Mouse (Mus musculus) heart, adult 2 months (tissue): ENCODE measurements around the gene Tmem130.

Experiments used
- CTCF ChIP-seq: fragments of 200-600 bp; IDR thresholded peaks from 2 replicates; pipeline ENCODE4 v1.8.1; 2022; ENCODE audit warnings: antibody characterized with exemption, mild to moderate bottlenecking, moderate library complexity
- POLR2A ChIP-seq: fragments of 200-500 bp; IDR thresholded peaks from 2 replicates; pipeline ENCODE4 v1.6.1; 2011; ENCODE audit warnings: mild to moderate bottlenecking, low read depth, low read length, control low read depth; ENCODE audit not compliant: insufficient read depth

GRCm38 (mm10) chr5:144752432-144752831 lies 9.2 kb downstream of the Tmem130 start:
- no peak for TF ChIP-seq CTCF
- TF ChIP-seq POLR2A = no peak
